Mouse (Mus musculus) spleen, adult 2 months (tissue): Measurements from ENCODE around the gene Arhgap44. TPM values are rescaled to one million over a fixed set of nuclear protein-coding genes. Genes with fewer than 3 reads are reported as not detected.

Experiments
- DNase-seq, 2 experiments: peaks; one replicate each; pipeline versions ENCODE4 v3.0.0 to v3.0.0-alpha.2; 2012 to 2021; ENCODE audit warnings: low spot score in 2 of 2, low read depth in 1 of 2
- H3K27ac ChIP-seq: fragments of 200-500 bp; 2 replicates; pipeline ENCODE4 v1.5.1; 2012; ENCODE audit warnings: low read length, inconsistent platforms; ENCODE audit not compliant: insufficient read depth
- H3K27me3 ChIP-seq: fragments of 200-500 bp; 2 replicates; pipeline ENCODE4 v1.6.1; 2012; ENCODE audit warnings: mild to moderate bottlenecking, moderate library complexity, low read length, inconsistent platforms; ENCODE audit not compliant: control insufficient read depth, insufficient read depth
- H3K36me3 ChIP-seq: fragments of 200-500 bp; 2 replicates; pipeline ENCODE4 v1.6.1; 2012; ENCODE audit warnings: mild to moderate bottlenecking, low read length, inconsistent platforms; ENCODE audit not compliant: control insufficient read depth, insufficient read depth
- H3K4me1 ChIP-seq: fragments of 200-500 bp; 2 replicates; pipeline ENCODE4 v1.6.1; 2011; ENCODE audit warnings: inconsistent platforms; ENCODE audit not compliant: control insufficient read depth, insufficient read depth, insufficient read length
- H3K4me3 ChIP-seq: fragments of 200-500 bp; 2 replicates; pipeline ENCODE4 v1.5.1; 2011; ENCODE audit warnings: mild to moderate bottlenecking, inconsistent platforms; ENCODE audit not compliant: insufficient read depth, insufficient read length; ENCODE audit errors: extremely low read depth
- CTCF ChIP-seq: fragments of 200-500 bp; IDR thresholded peaks from 2 replicates; pipeline ENCODE4 v1.5.1; 2011; ENCODE audit warnings: mild to moderate bottlenecking, inconsistent platforms; ENCODE audit not compliant: insufficient read depth, insufficient read length, insufficient replicate concordance; ENCODE audit errors: extremely low read depth
- POLR2A ChIP-seq: fragments of 200-500 bp; IDR thresholded peaks from 2 replicates; pipeline ENCODE4 v1.6.1; 2011; ENCODE audit warnings: low read depth, low read length, inconsistent platforms
- WGBS: fragments of 180-500 bp; shearing (Covaris S2); methylation state at CpG from one replicate; pipeline ENCODE4 v1.1.7; 2018; 5-methylcytosine and 5-hydroxymethylcytosine counted together
- polyA plus RNA-seq: library from polyadenylated mRNA; depleted of rRNA; stranded (reverse); fragments of >200 nt; gene quantifications from 2 replicates; pipeline ENCODE4 v1.2.3, GENCODE M21; 2012

Gene Arhgap44
- polyA plus RNA-seq, 1 experiment = 0.35 TPM

DNA sequence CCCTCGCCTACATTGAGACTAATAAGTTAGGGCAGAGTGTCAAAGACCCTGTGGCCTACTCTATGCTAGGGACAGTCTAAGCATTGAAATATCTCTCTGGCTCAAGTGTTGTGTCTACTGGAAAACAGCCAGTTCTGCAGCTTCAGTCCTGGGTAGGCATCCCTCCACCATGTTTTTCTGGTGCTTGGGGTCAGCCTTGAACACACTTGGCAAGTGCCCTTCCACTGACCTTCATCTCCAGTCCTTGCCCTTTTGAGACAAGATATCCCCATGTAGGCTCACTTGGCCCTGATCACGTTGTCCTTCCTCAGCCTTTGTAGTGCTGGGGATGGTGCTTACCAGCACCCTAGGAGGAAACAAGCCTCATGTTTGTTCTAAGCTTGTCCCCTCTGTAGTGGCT is 174.2 kb downstream of the Arhgap44 start:
- DNase-seq = no peak
- no peak overlapping the region for H3K4me3 ChIP-seq
- TF ChIP-seq POLR2A (no peak), CTCF (no peak)
- H3K27me3 ChIP-seq = no peaks in the 10 kb centered on the region
- no peaks in the 10 kb centered on the region for H3K4me1 ChIP-seq
- 88% methylated on average over 2 of the region's 2 CpGs for WGBS
- no peak overlapping the region for H3K27ac ChIP-seq
- H3K36me3 ChIP-seq = peaks cover 46% of the 10 kb centered on the region

DNA sequence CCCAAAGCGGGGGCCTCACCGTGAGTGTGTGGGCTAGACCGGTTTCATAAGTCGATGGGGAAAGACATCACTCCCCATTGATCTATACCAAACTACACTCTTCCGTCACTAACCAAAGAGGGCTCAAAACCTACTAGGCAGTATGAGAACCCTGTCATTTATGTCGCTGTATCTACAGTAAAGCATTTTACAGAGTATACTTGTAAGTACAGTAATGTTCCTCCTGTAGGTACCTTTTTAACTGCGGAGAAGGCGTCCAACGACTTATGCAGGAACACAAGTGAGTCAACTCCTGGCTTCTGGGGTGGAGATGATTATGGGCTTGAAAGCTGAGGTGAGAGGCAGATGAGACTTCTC is 183.3 kb downstream of the Arhgap44 start:
- WGBS = 12% methylated on average over 9 of the region's 9 CpGs
- TF ChIP-seq CTCF (no peak), POLR2A (no peak)
- H3K27me3 ChIP-seq = 0 out of 2 replicates have a peak, but pooled peaks cover 1% of the 10 kb centered on the region
- peak overlapping the region; percentile 85 for H3K4me3 ChIP-seq
- DNase-seq = no peak
- peaks cover 19% of the 10 kb centered on the region for H3K36me3 ChIP-seq
- no peak overlapping the region for H3K27ac ChIP-seq
- peaks cover 3% of the 10 kb centered on the region; the same call in 1 of the 2 replicates for H3K4me1 ChIP-seq

DNA sequence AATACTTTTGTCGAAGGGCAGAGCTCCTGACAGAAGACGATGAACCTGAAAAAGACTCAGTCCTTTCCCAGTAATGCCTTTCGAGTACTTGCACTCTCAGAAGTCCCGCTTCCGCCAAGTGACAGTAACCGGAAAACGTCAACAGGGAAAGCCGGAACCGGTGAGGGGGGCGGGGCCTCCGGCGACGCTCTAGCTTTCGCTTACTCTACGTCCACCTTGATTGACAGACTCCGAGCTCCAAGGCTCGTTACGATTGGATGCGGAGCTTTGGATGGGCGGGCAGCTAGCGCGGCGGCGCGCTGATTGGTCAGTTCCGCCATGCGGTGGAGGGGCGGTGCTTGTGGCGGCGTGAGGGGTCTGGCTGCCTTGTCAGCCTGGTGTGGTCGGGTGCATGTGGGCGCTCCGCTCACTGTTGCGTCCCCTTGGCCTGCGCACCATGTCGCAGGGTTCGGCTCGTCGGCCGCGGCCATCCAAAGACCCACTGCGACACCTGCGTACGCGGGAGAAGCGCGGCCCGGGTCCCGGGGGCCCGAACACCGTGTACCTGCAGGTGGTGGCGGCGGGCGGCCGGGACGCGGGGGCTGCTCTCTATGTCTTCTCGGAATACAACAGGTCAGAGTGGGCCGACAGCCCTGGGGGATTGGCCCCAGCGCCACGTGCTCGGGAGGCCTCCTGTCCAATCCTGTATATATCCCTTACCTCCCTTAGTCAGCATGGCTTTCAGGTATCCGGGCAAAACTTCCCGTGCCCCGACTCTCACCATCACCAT is 183.9 kb downstream of the Arhgap44 start, which contains the start of gene Elac2:
Elac2 (plus strand) TSS at position 319 of the 769 bp plus-strand sequence.
- peak within 1 kb of the TSS; percentile 85 for H3K4me3 ChIP-seq
- peaks cover 15% of the 10 kb centered on the region for H3K36me3 ChIP-seq
- under 1% methylated on average over 65 of the region's 65 CpGs for WGBS
- no peak within 1 kb of the TSS for H3K27ac ChIP-seq
- DNase-seq = peak; percentile 91 to 93
- TF ChIP-seq CTCF (no peak), POLR2A (peak; percentile 74)
- peaks cover 3% of the 10 kb centered on the region; the same call in 1 of the 2 replicates for H3K4me1 ChIP-seq
- H3K27me3 ChIP-seq = 0 out of 2 replicates have a peak, but pooled peaks cover 1% of the 10 kb centered on the region

DNA sequence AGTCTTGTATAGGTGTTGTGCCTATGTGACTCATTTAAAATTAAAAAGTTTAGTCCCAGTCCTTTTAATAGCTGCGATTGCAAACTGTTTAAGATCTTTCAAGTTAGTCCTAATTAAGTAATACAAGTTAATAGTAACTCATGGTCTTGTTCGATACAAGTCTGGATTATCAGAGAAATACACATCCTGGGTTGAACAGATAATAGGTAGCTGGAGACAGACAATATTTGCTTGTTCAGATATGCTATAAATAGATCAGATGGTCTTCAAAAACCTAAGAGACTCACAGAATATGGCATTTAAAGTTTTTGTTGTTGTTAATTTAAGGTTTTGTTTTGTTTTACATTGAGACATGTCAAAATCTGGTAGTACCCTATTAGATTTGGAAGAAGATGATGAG is 190.3 kb downstream of the Arhgap44 start:
- no peak overlapping the region for H3K27ac ChIP-seq
- TF ChIP-seq CTCF (no peak), POLR2A (no peak)
- H3K4me3 ChIP-seq = no peak overlapping the region
- no peaks in the 10 kb centered on the region for H3K4me1 ChIP-seq
- DNase-seq = no peak
- H3K36me3 ChIP-seq = no peaks in the 10 kb centered on the region
- WGBS = 74% methylated on average over 2 of the region's 2 CpGs
- 0 out of 2 replicates have a peak, but pooled peaks cover 1% of the 10 kb centered on the region for H3K27me3 ChIP-seq

DNA sequence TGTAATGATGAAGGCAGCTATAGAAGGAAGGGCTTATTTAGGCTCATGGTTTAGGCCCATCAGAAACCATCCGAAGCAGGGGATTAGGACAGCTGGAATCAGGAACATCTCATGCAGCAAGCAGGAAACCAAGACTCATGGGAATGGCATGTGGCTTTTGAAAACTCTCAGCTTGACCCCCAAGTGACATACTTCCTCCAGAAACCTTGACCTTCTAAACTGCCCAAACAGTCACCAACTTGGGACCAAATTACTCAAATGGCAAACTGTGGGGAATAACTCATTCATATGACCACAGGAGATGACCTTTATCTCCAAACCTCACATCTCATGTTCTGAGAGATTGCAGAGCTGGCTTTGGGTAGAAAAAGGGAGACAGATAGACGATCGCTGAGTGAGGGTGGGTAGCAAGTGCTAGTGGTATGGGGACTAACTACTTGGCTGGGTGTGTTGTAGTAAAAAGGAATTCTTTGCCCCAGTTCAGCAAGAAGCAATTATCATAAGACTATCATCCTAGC is 191.2 kb downstream of the Arhgap44 start:
- H3K4me3 ChIP-seq = no peak overlapping the region
- H3K36me3 ChIP-seq = no peaks in the 10 kb centered on the region
- TF ChIP-seq POLR2A (no peak), CTCF (no peak)
- no peaks in the 10 kb centered on the region for H3K4me1 ChIP-seq
- no peak overlapping the region for H3K27ac ChIP-seq
- no peak for DNase-seq
- WGBS = 66% methylated on average over 3 of the region's 3 CpGs
- H3K27me3 ChIP-seq = 0 out of 2 replicates have a peak, but pooled peaks cover 1% of the 10 kb centered on the region

DNA sequence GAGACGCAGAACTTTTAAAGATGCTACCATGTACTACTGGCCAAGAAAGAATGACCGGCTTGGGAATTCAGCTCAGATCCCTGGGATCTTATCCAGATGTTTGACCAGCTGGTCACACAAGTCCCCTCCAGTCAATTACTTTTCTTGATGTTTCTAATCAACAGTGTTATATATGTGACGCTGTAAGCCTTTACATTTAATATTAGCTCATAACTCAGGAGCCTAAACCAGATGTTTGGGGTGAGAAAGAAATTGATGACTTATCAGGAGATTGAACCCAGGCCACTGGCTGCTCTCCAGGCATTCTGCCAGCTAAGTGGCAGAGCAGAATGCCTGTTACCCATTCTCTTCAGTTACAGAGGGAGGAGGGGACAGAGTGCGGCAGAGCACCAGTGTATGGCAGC is 193.8 kb downstream of the Arhgap44 start:
- Histone ChIP-seq H3K27me3 (no peaks in the 10 kb centered on the region), H3K4me3 (no peak overlapping the region), H3K36me3 (no peaks in the 10 kb centered on the region), H3K4me1 (no peaks in the 10 kb centered on the region), H3K27ac (no peak overlapping the region)
- DNase-seq = no peak
- 71% methylated on average over 4 of the region's 4 CpGs for WGBS
- no peak for TF ChIP-seq POLR2A
- no peak for TF ChIP-seq CTCF

DNA sequence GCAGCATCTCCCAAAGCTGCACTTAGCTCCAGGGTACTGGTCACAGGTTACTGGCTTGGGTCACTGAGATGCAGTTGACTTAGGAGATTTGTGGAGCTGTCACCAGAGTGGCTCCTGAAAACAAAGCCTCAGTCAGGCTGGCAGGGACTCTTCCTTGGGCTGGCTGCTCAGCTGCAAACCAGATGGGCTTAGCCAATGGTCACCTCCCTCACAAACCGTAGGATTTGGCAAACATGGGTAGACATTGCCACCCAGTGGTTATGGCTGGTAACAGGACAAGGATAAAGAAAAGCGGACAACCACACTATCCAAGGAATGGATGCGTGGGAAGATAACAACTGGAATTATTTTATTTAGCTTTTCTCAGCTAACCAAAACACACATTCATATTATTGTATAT is 194.3 kb downstream of the Arhgap44 start:
- no peak for DNase-seq
- no peak overlapping the region for H3K27ac ChIP-seq
- no peaks in the 10 kb centered on the region for H3K36me3 ChIP-seq
- no peaks in the 10 kb centered on the region for H3K27me3 ChIP-seq
- no peak overlapping the region for H3K4me3 ChIP-seq
- WGBS = 20% methylated on average over 3 of the region's 3 CpGs
- no peak for TF ChIP-seq CTCF
- TF ChIP-seq POLR2A = no peak
- no peaks in the 10 kb centered on the region for H3K4me1 ChIP-seq
